Mouse (Mus musculus) urinary bladder, postnatal 10 days (tissue): ENCODE data around the gene Adipor2.

Experiments
- DNase-seq: peaks from one replicate; pipeline ENCODE4 v3.0.0; 2022; ENCODE audit warnings: low spot score

Adipor2 gene

GRCm38 (mm10) chr6:119348234-119348633, 69.3 kb downstream of the Adipor2 start:
- DNase-seq, result peak; percentile 59

GRCm38 (mm10) chr6:119347813-119348212, 69.7 kb downstream of the Adipor2 start:
- DNase-seq, result no peak

- no peak for DNase-seq
Observed at GRCm38 (mm10) chr6:119346257-119346656, 71.2 kb downstream of the Adipor2 start.

GRCm38 (mm10) chr6:119341409-119341808, 76.1 kb downstream of the Adipor2 start:
- no peak for DNase-seq

- no peak for DNase-seq
Observed at GRCm38 (mm10) chr6:119338121-119338912, 79.2 kb downstream of the Adipor2 start.

- no peak for DNase-seq
Observed at GRCm38 (mm10) chr6:119337287-119337686, 80.2 kb downstream of the Adipor2 start.

GRCm38 (mm10) chr6:119336124-119336523, 81.4 kb downstream of the Adipor2 start:
- no peak for DNase-seq

GRCm38 (mm10) chr6:119333831-119334230, 83.7 kb downstream of the Adipor2 start:
- DNase-seq, result no peak

- no peak for DNase-seq
Observed at GRCm38 (mm10) chr6:119333202-119333601, 84.3 kb downstream of the Adipor2 start.

- no peak for DNase-seq
Observed at GRCm38 (mm10) chr6:119332111-119332510, 85.4 kb downstream of the Adipor2 start.

GRCm38 (mm10) chr6:119330506-119330905, 87.0 kb downstream of the Adipor2 start, which contains the start of gene Lrtm2:
Lrtm2 (minus strand) TSS chr6:119330766.
- no peak for DNase-seq

- no peak for DNase-seq
Observed at GRCm38 (mm10) chr6:119329936-119330335, 87.6 kb downstream of the Adipor2 start.

GRCm38 (mm10) chr6:119329215-119329714, 88.2 kb downstream of the Adipor2 start:
- no peak for DNase-seq

- no peak for DNase-seq
Observed at GRCm38 (mm10) chr6:119328521-119329115, 88.9 kb downstream of the Adipor2 start.

- no peak for DNase-seq
Observed at GRCm38 (mm10) chr6:119326541-119326940, 91.0 kb downstream of the Adipor2 start.

- no peak for DNase-seq
Observed at GRCm38 (mm10) chr6:119325978-119326377, 91.5 kb downstream of the Adipor2 start.

- DNase-seq, result no peak
Observed at GRCm38 (mm10) chr6:119324776-119325175, 92.7 kb downstream of the Adipor2 start.

- no peak for DNase-seq
Observed at GRCm38 (mm10) chr6:119321752-119322151, 95.8 kb downstream of the Adipor2 start.

- DNase-seq, result no peak
Observed at GRCm38 (mm10) chr6:119320481-119320880, 97.0 kb downstream of the Adipor2 start.

- no peak for DNase-seq
Observed at GRCm38 (mm10) chr6:119319358-119319757, 98.1 kb downstream of the Adipor2 start.

- DNase-seq, result no peak
Observed at GRCm38 (mm10) chr6:119318732-119319131, 98.8 kb downstream of the Adipor2 start.

- no peak for DNase-seq
Observed at GRCm38 (mm10) chr6:119314751-119315476, 102.6 kb downstream of the Adipor2 start.
